Mouse (Mus musculus) spleen, adult 18-20 months (tissue): ENCODE measurements around the gene Rab33b.
A peak's percentile ranks its signal among the peaks of the same experiment; 100 is the strongest.

Experiments
- DNase-seq, 2 experiments: peaks; one replicate each; pipeline ENCODE4 v3.0.0; 2022; ENCODE audit warnings: mixed read lengths in 2 of 2

Rab33b gene

GRCm38 (mm10) chr3:51517467-51517866 lies 33.7 kb downstream of the Rab33b start:
- DNase-seq = no peak

DNA sequence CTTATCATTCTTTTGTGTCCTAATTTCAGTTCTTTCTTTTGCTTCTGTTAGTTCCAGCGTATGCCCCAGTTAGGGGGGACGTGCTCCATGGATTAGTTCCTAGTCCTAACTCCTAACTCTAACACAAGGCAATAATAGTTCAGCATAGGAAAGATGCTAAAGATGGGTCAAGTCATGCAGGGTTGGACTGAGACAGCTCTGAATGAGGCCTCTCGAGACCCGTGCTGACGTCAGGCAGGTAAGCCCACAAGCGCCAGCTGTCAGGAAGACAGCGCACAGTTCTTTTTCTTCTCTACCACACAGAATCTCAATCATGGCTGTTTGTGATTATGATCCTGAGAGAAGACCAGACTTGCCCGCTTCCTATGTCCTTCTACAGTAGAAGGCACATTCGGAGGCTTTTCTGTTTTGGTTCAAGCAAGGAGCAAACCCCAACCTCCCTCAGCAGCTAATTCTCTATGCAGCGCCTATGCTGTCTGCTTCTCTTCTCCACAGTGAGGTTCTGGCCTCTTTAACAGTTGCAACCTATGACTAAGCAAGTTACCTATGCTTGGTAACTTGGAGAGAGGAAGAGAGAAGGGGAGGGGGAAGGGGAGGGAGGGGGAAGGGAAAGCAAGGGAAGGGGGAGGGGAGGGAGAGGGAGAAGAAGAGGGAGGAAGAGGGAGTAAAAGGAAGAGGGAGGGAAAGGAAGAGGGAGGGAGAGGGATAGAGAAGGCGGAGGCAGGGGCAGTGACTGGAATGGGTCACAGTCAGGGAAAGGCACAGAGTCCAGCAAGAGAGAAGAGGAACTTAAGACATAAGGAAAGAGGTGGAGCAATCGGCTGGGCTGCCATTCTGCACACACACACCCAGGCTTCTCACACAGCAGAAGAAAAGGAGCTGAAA lies 34.4 kb downstream of the Rab33b start:
- no peak for DNase-seq

GRCm38 (mm10) chr3:51518763-51519121 lies 35.0 kb downstream of the Rab33b start:
- no peak for DNase-seq

- no peak for DNase-seq
These were observed 37.5 kb downstream of the Rab33b start for GRCm38 (mm10) chr3:51521262-51521661.

GRCm38 (mm10) chr3:51525186-51525785 lies 41.6 kb downstream of the Rab33b start:
- no peak for DNase-seq

GRCm38 (mm10) chr3:51526891-51527290 lies 43.2 kb downstream of the Rab33b start:
- DNase-seq = no peak

DNA sequence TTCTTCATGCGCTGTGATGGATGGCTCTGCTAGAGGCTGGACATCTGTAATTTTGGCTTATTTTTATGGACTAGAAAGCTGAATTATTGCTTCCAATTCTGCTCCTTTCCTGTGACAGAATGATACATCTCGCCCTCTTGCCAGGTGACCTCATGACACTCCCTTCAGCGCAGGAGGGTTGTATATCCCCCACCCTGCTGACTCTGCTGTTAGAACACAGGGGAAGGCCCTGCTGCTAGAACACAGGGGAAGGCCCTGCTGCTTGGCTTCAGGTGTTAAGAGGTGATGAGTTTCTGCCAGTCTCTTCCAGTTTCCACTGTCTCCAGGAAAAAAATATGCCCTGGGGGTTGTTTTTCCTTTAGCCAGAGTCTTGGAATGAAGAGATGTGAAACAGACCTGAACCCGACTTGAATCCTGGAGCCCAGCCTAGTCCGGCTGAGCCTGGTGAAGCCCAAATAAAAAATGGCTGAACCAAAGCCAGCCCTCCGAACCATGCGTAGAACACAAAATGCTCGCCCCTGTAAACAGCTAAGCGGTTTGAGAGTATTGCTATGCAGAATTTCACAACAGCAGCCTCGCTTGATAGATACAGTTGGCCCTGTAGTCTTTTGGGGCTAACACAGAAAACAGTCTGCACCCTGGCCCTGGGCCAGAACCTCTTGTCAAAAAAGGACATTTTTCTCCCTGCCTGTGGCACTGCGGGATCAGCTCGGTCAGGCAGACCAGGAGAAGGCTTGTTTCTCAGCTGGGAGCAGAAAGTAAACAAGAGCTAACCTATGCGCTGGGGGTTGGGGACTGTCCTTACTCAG lies 48.0 kb downstream of the Rab33b start:
- no peak for DNase-seq

DNA sequence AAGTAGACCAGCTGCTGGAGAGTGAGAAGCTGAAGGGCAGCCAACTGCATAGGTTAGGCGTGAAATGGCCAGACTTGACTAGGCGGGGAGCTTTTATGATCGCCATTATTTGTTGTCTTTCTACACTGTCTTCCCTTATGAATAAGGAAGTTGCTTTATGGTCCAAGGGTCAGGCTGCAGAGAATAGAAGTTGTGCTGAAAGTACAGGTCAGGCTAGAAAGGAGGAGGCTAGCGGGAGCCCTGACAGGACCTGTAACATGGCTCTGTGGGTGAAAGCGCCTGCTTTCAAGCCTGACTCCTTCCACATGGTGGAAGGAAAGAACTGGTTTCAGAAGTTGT lies 48.5 kb downstream of the Rab33b start:
- no peak for DNase-seq

GRCm38 (mm10) chr3:51533573-51533972 lies 49.9 kb downstream of the Rab33b start:
- DNase-seq = no peak

DNA sequence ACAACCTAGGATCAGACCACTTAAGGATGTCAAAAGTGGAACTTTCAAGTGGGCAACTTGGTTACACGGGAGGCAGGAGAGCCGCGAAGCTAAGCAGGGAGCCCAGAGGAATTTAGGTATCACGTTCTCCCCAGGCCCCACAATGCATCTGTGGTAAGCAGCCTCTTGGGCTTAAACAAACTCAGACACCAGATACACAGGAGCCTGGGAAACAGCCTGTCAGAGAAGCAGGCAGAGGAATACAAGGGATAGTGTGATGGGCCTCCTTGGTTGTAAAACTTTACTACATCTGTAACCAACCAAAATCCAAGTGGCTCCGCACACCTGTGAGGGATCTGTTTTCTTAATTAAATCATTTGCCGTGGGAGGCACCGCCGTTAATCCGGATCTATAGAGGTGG lies 50.3 kb downstream of the Rab33b start:
- DNase-seq = no peak

- DNase-seq = peak; percentile 58 to 83
These were observed 56.1 kb downstream of the Rab33b start for GRCm38 (mm10) chr3:51539567-51540408.

- DNase-seq = no peak
These were observed 56.9 kb downstream of the Rab33b start for GRCm38 (mm10) chr3:51540659-51541058.

DNA sequence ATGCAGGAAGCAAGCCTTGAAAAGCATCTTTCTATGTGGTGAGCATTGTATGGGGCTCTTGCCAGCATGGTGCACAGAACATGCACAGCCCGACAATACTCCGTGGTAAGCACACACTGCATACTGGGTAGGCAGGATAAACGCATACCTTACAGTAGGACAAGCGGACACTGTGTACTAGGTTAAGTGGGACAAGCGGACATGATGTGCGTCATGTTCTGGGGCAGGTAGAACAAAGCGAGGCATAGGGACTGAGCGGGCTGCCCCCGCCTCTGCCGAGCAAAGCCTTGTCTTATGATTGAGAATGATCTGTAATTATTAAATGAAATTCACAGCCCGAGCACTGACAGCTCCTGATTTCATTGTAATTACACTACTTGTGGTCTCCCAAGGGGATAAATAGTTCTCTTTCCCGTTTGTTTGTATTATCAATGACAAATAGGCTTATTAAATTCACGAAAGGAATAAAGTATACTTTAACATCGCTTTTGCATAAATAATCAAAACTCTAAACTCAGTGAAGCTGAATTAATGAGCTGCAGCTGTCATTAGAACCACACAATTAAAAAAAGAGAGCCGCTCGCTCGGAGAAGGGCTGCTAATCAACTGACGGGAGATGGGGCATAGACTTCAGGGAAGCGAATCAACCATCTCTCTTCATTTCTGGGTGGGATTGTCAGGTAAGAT lies 60.9 kb downstream of the Rab33b start:
- no peak for DNase-seq
